Mouse (Mus musculus): Measurements from ENCODE around the gene Ndc1.

- TF ChIP-seq POLR2A (IDR thresholded peaks at IDR 0.05; ENCODE audit: low read depth, low read length) (no peak), CTCF (IDR thresholded peaks at IDR 0.05; ENCODE audit: borderline replicate concordance, insufficient read depth, low read length) (no peak)
Measured at GRCm38 (mm10) chr4:107438741-107439140, 71.2 kb downstream of the Ndc1 start.

Measured in embryonic fibroblast, embryonic 13.5 days (primary cell).